Mouse (Mus musculus) megakaryocyte, embryonic 14.5 days (primary cell): Measurements from ENCODE around the gene Rybp. TPM values are rescaled to one million over a fixed set of nuclear protein-coding genes. Genes with fewer than 3 reads are reported as not detected.

Source experiments
- H3K27me3 ChIP-seq: replicated peaks from 2 replicates; pipeline ENCODE3; 2012; ENCODE audit warnings: inconsistent platforms
- H3K36me3 ChIP-seq: replicated peaks from 2 replicates; pipeline ENCODE3; 2012; ENCODE audit warnings: low read length, inconsistent platforms, mixed read lengths
- H3K4me1 ChIP-seq: 2 replicates; pipeline ENCODE4 v1.6.1; 2012; ENCODE audit warnings: inconsistent platforms
- H3K4me3 ChIP-seq: replicated peaks from 2 replicates; pipeline ENCODE3; 2012; ENCODE audit warnings: moderate library complexity, mild to moderate bottlenecking, inconsistent platforms
- H3K9me3 ChIP-seq: 2 replicates; pipeline ENCODE4 v1.6.1; 2012; ENCODE audit warnings: inconsistent platforms
- FLI1 ChIP-seq: IDR thresholded peaks from 2 replicates; pipeline ENCODE4 v1.6.1; 2012; ENCODE audit warnings: low read length, inconsistent platforms, mixed read lengths
- GATA1 ChIP-seq: IDR thresholded peaks from 3 replicates; pipeline ENCODE4 v1.6.1; 2012; ENCODE audit warnings: mixed read lengths, low read length, inconsistent platforms, borderline replicate concordance
- polyA plus RNA-seq: library from polyadenylated mRNA; stranded (reverse); fragments of >175 nt; gene quantifications from 2 replicates; pipeline ENCODE4 v1.2.3, GENCODE M21; 2012; ENCODE audit warnings: low replicate concordance; ENCODE audit not compliant: insufficient read depth

Gene Rybp
- polyA plus RNA-seq, 1 experiment: 1.7 TPM

GRCm38 (mm10) chr6:100180213-100180882, 106.9 kb downstream of the Rybp start:
- TF ChIP-seq FLI1: no peak
- Histone ChIP-seq H3K4me1 (peaks cover 11% of the 10 kb centered on the region), H3K4me3 (no peak overlapping the region), H3K27me3 (peaks cover 62% of the 10 kb centered on the region), H3K36me3 (no peaks in the 10 kb centered on the region), H3K9me3 (peaks cover 13% of the 10 kb centered on the region)

- Histone ChIP-seq H3K36me3 (no peaks in the 10 kb centered on the region), H3K27me3 (peaks cover 64% of the 10 kb centered on the region), H3K9me3 (peaks cover 16% of the 10 kb centered on the region), H3K4me1 (peaks cover 5% of the 10 kb centered on the region), H3K4me3 (no peak overlapping the region)
- TF ChIP-seq FLI1 (no peak), GATA1 (no peak)
Observed at GRCm38 (mm10) chr6:100178830-100179229, 108.5 kb downstream of the Rybp start.
